Mouse (Mus musculus): ENCODE measurements around the gene Ak5. TPM values are rescaled to one million over a fixed set of nuclear protein-coding genes. Genes with fewer than 3 reads are reported as not detected.

Gene Ak5
- polyA plus RNA-seq, 1 experiment, result 0.18 TPM

DNA sequence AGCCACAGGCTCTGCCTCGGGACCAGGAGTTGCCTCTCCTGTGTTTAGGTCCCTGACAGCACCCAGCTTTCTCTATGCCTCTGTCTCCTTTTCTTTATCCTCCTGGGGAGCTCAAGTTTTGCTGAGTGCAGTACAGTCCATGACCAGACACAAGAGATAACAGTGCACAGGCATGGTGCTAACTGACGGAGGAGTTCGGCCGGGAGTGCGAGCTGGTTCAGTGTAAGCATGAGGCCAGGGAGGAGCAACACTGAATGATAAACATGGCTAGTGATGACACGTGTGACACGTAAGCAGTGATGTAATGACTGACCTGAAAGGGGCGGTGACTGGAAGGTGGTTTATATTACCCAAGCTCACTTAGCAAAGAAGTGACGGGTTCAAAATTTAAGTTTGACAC is 201.3 kb downstream of the Ak5 start:
- Histone ChIP-seq H3ac (ENCODE audit: control insufficient read depth, insufficient read length, low read depth) (no peak overlapping the region), H3K36me3 (ENCODE audit: control insufficient read depth, insufficient read depth) (peaks cover 12% of the 10 kb centered on the region), H3K79me2 (ENCODE audit: control insufficient read depth, insufficient read depth) (no peaks in the 10 kb centered on the region), H3K79me3 (ENCODE audit: low read depth) (no peaks in the 10 kb centered on the region), H3K27me3 (ENCODE audit: control insufficient read depth, insufficient read depth, insufficient read length) (no peaks in the 10 kb centered on the region), H3K4me3 (ENCODE audit: insufficient read depth, poor library complexity, severe bottlenecking) (no peak overlapping the region)
- no peak for TF ChIP-seq CEBPB (IDR thresholded peaks at IDR 0.05; ENCODE audit: low read depth)
- no peak for TF ChIP-seq MYOD1 (IDR thresholded peaks at IDR 0.05; ENCODE audit: control insufficient read depth, insufficient read length, low read depth)
- no peak for TF ChIP-seq USF1 (IDR thresholded peaks at IDR 0.05; ENCODE audit: low read depth)
- no peak for TF ChIP-seq MYOG (IDR thresholded peaks at IDR 0.05; ENCODE audit: control insufficient read depth, extremely low read depth, insufficient read length)
- no peak for TF ChIP-seq CTCF (IDR thresholded peaks at IDR 0.05; ENCODE audit: control insufficient read depth, insufficient read depth, insufficient read length)
- TF ChIP-seq MAX (IDR thresholded peaks at IDR 0.05), result no peak

DNA sequence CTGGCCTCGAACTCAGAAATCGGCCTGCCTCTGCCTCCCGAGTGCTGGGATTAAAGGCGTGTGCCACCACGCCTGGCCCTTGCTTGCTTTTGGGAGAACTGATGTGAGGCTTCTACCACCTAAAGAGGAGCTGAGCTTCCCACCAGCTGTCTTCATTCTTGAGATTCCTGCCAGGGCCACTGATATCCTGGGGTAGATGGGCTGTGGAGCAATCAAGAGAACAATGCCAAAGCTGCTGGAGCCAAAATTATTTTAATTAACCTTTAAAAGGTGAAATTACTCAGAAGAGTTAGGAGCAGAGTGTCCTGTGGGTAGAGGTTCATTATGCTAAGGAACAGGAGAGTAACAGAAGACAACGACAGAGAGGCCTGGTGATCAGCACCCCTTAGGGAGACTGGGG is 202.8 kb downstream of the Ak5 start:
- Histone ChIP-seq H3ac (ENCODE audit: control insufficient read depth, insufficient read length, low read depth) (no peak overlapping the region), H3K27me3 (ENCODE audit: control insufficient read depth, insufficient read depth, insufficient read length) (no peaks in the 10 kb centered on the region), H3K79me3 (ENCODE audit: low read depth) (no peaks in the 10 kb centered on the region), H3K36me3 (ENCODE audit: control insufficient read depth, insufficient read depth) (peaks cover 17% of the 10 kb centered on the region), H3K4me3 (ENCODE audit: insufficient read depth, poor library complexity, severe bottlenecking) (no peak overlapping the region), H3K79me2 (ENCODE audit: control insufficient read depth, insufficient read depth) (no peaks in the 10 kb centered on the region)
- TF ChIP-seq MYOG (IDR thresholded peaks at IDR 0.05; ENCODE audit: control insufficient read depth, extremely low read depth, insufficient read length), result no peak
- TF ChIP-seq FOSL1 (IDR thresholded peaks at IDR 0.05; ENCODE audit: insufficient read depth, low read length, poor library complexity, severe bottlenecking), result no peak
- TF ChIP-seq MYOD1 (IDR thresholded peaks at IDR 0.05; ENCODE audit: control insufficient read depth, insufficient read length, low read depth), result no peak
- no peak for TF ChIP-seq MAX (IDR thresholded peaks at IDR 0.05)

DNA sequence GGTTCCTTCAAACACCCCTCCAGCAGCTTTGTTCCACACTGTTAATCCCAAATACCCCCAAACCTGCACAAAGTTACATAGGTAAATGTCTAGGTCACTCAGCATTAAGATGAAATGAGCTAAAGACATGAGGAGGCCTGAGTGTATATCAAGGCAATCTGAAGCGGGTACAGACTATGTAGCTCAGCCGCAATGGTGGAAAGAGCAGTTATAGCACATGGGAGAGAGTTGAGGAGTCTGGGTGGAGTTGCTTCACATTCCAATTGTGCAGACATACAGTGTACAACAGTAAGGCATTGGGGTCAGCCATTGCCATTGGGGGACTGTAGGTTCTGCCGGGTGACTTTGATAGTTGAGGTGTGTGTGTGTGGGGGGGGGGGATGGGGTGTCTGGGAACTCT is 203.7 kb downstream of the Ak5 start:
- Histone ChIP-seq H3K79me2 (ENCODE audit: control insufficient read depth, insufficient read depth) (no peaks in the 10 kb centered on the region), H3K79me3 (ENCODE audit: low read depth) (no peaks in the 10 kb centered on the region), H3K4me3 (ENCODE audit: insufficient read depth, poor library complexity, severe bottlenecking) (no peak overlapping the region), H3K36me3 (ENCODE audit: control insufficient read depth, insufficient read depth) (peaks cover 22% of the 10 kb centered on the region), H3ac (ENCODE audit: control insufficient read depth, insufficient read length, low read depth) (no peak overlapping the region), H3K27me3 (ENCODE audit: control insufficient read depth, insufficient read depth, insufficient read length) (no peaks in the 10 kb centered on the region)
- TF ChIP-seq CTCF (IDR thresholded peaks at IDR 0.05; ENCODE audit: control insufficient read depth, insufficient read depth, insufficient read length), result no peak
- no peak for TF ChIP-seq MYOG (IDR thresholded peaks at IDR 0.05; ENCODE audit: control insufficient read depth, extremely low read depth, insufficient read length)
- TF ChIP-seq MYOD1 (IDR thresholded peaks at IDR 0.05; ENCODE audit: control insufficient read depth, insufficient read length, low read depth), result no peak
- TF ChIP-seq CEBPB (IDR thresholded peaks at IDR 0.05; ENCODE audit: low read depth), result no peak

DNA sequence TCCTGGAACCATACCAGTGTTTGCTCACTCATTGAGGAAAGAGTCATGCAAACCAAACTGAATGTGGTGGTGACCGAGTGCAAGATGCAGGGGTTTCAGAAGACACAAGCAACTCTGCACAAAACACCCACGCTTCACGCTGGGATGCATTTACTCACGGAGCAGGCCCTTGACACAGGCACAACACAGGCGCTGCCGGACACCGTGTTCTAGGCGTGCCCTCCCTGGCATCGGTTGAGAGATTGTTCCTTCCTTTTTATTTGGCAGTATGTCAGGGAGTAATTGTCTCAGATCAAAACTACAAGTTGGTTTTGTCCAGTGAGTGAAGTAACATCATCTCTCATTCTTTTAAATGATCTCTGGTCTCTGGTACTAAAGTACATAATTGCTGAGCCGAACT is 205.3 kb downstream of the Ak5 start:
- H3K36me3 ChIP-seq (ENCODE audit: control insufficient read depth, insufficient read depth), result peaks cover 30% of the 10 kb centered on the region
- no peak overlapping the region for H3K4me3 ChIP-seq (ENCODE audit: insufficient read depth, poor library complexity, severe bottlenecking)
- no peaks in the 10 kb centered on the region for H3K79me3 ChIP-seq (ENCODE audit: low read depth)
- TF ChIP-seq CEBPB (IDR thresholded peaks at IDR 0.05; ENCODE audit: low read depth) (no peak), USF1 (IDR thresholded peaks at IDR 0.05; ENCODE audit: low read depth) (no peak), MYOG (IDR thresholded peaks at IDR 0.05; ENCODE audit: control insufficient read depth, extremely low read depth, insufficient read length) (no peak), MAX (IDR thresholded peaks at IDR 0.05) (no peak), FOSL1 (IDR thresholded peaks at IDR 0.05; ENCODE audit: insufficient read depth, low read length, poor library complexity, severe bottlenecking) (no peak), CTCF (IDR thresholded peaks at IDR 0.05; ENCODE audit: control insufficient read depth, insufficient read depth, insufficient read length) (no peak)
- H3K27me3 ChIP-seq (ENCODE audit: control insufficient read depth, insufficient read depth, insufficient read length), result no peaks in the 10 kb centered on the region
- no peaks in the 10 kb centered on the region for H3K79me2 ChIP-seq (ENCODE audit: control insufficient read depth, insufficient read depth)
- H3ac ChIP-seq (ENCODE audit: control insufficient read depth, insufficient read length, low read depth), result no peak overlapping the region

DNA sequence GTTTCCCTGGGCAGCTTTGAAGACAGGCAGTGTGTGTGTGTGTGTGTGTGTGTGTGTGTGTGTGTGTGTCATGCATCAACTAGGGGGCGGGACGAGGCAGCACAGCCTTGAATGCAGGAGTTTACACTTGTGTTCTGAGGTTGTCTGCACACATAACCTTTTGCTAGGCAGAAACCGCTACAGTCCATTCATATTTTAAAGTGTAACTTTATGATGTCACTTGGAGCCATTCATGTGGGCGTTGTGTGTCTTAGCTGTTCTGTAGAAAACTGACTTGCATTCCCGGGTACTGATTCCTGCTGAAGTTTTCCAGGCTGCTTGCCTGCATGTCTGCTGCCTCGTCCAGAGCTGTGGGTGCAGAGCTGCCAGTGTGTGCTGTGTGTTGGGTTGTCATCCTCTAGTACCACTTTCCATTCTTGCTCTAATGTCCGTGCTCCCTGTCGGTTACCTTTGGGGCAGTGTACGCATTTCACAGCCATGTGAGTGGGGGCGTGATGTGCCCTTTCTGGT is 206.1 kb downstream of the Ak5 start:
- no peaks in the 10 kb centered on the region for H3K27me3 ChIP-seq (ENCODE audit: control insufficient read depth, insufficient read depth, insufficient read length)
- TF ChIP-seq MYOG (IDR thresholded peaks at IDR 0.05; ENCODE audit: control insufficient read depth, extremely low read depth, insufficient read length) (no peak), CTCF (IDR thresholded peaks at IDR 0.05; ENCODE audit: control insufficient read depth, insufficient read depth, insufficient read length) (no peak), MYOD1 (IDR thresholded peaks at IDR 0.05; ENCODE audit: control insufficient read depth, insufficient read length, low read depth) (no peak), MAX (IDR thresholded peaks at IDR 0.05) (no peak), CEBPB (IDR thresholded peaks at IDR 0.05; ENCODE audit: low read depth) (no peak), USF1 (IDR thresholded peaks at IDR 0.05; ENCODE audit: low read depth) (no peak), FOSL1 (IDR thresholded peaks at IDR 0.05; ENCODE audit: insufficient read depth, low read length, poor library complexity, severe bottlenecking) (no peak)
- no peaks in the 10 kb centered on the region for H3K79me3 ChIP-seq (ENCODE audit: low read depth)
- H3K79me2 ChIP-seq (ENCODE audit: control insufficient read depth, insufficient read depth), result no peaks in the 10 kb centered on the region
- peaks cover 37% of the 10 kb centered on the region for H3K36me3 ChIP-seq (ENCODE audit: control insufficient read depth, insufficient read depth)
- H3ac ChIP-seq (ENCODE audit: control insufficient read depth, insufficient read length, low read depth), result no peak overlapping the region
- no peak overlapping the region for H3K4me3 ChIP-seq (ENCODE audit: insufficient read depth, poor library complexity, severe bottlenecking)

DNA sequence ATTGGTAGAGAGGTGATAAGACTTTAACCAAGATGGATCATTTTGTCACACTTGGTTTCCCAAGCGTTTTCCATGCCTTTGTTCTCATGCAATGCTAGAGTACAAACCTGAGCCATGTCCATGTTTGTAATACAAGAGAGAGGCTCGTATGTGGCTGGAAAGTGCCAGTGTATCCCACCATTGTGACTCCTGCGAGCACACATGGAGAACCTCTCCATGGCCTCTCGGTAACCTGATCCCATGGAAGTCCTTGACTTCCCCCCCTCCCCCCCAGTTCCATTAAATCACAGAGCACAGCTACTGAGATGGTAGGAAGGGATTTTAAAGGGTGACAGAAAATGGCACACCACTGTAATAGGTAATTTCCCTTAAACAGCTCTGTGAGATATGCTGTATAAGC is 207.4 kb downstream of the Ak5 start:
- TF ChIP-seq CTCF (IDR thresholded peaks at IDR 0.05; ENCODE audit: control insufficient read depth, insufficient read depth, insufficient read length), result no peak
- H3K36me3 ChIP-seq (ENCODE audit: control insufficient read depth, insufficient read depth), result peaks cover 48% of the 10 kb centered on the region
- H3K4me3 ChIP-seq (ENCODE audit: insufficient read depth, poor library complexity, severe bottlenecking), result no peak overlapping the region
- H3K79me2 ChIP-seq (ENCODE audit: control insufficient read depth, insufficient read depth), result no peaks in the 10 kb centered on the region
- H3ac ChIP-seq (ENCODE audit: control insufficient read depth, insufficient read length, low read depth), result no peak overlapping the region
- no peaks in the 10 kb centered on the region for H3K27me3 ChIP-seq (ENCODE audit: control insufficient read depth, insufficient read depth, insufficient read length)
- H3K79me3 ChIP-seq (ENCODE audit: low read depth), result no peaks in the 10 kb centered on the region
